Mouse (Mus musculus) G1E (cell line): ENCODE results near the gene Specc1.
"Not testable (repeated sequence)": the region's sequence is repeated elsewhere in the genome, so short reads cannot be mapped to it uniquely, and the experiment has no call there.

Experiments used
- CTCF ChIP-seq: IDR thresholded peaks from 2 replicates; pipeline ENCODE4 v1.5.1; 2012; ENCODE audit warnings: low read depth, low read length, inconsistent platforms, mixed read lengths
- GATA1 ChIP-seq: IDR thresholded peaks from 2 replicates; pipeline ENCODE4 v1.6.1; 2012; ENCODE audit warnings: borderline replicate concordance, low read length, inconsistent platforms, mixed read lengths
- POLR2AphosphoS5 ChIP-seq: IDR thresholded peaks from 2 replicates; pipeline ENCODE4 v1.6.1; 2012; ENCODE audit warnings: low read depth, low read length, inconsistent platforms; ENCODE audit not compliant: insufficient replicate concordance
- TAL1 ChIP-seq: conservative IDR thresholded peaks from 2 replicates; pipeline ENCODE4 v1.6.1; 2012; ENCODE audit warnings: low read depth, low read length, inconsistent platforms, mixed read lengths

GRCm38 (mm10) chr11:61958706-61959105 is 2.1 kb downstream of the Specc1 start:
- not testable (repeated sequence) for TF ChIP-seq CTCF, GATA1, POLR2AphosphoS5, TAL1
